Mouse (Mus musculus): Measurements from ENCODE around the gene Mrps27.

DNA sequence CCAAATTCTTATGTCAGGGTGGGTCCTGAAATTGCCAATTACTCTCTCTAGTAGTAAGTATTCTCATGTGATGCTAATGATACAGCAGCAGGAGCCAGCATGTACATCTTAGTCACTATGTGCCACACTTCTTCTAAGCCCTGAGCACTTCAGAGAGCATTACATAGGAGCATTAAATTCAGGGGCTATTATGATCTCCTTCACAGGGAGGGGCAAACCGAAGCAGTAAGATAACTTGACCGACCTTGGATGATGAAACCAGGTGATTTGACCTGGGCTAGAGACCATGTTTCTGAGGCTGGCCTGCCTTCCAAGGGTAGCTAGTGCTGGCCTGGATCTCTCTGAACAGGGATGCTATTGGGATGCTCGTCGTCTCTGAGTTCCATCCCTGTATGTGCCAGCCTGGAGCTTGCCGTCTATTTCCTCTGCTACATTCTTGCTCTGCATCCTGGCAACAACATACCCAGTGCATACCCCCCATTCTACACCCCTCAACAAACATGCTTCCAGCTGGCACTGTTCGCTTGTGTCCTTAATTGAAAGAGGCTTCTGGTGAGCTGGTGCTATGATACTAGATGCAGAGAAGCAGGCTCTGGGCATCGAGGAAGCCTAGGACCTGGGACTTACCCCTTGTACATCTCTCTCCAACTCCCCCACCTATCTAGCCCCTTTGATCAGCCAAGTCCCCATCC lies 99.0 kb downstream of the Mrps27 start:
- TF ChIP-seq MYOG (IDR thresholded peaks at IDR 0.05; ENCODE audit: control insufficient read depth, extremely low read depth, insufficient read length) (no peak), USF1 (IDR thresholded peaks at IDR 0.05; ENCODE audit: low read depth) (no peak), CTCF (IDR thresholded peaks at IDR 0.05; ENCODE audit: control insufficient read depth, insufficient read depth, insufficient read length) (no peak)

Data from C2C12 (cell line).